Mouse (Mus musculus): ENCODE results near the gene Vac14.

DNA sequence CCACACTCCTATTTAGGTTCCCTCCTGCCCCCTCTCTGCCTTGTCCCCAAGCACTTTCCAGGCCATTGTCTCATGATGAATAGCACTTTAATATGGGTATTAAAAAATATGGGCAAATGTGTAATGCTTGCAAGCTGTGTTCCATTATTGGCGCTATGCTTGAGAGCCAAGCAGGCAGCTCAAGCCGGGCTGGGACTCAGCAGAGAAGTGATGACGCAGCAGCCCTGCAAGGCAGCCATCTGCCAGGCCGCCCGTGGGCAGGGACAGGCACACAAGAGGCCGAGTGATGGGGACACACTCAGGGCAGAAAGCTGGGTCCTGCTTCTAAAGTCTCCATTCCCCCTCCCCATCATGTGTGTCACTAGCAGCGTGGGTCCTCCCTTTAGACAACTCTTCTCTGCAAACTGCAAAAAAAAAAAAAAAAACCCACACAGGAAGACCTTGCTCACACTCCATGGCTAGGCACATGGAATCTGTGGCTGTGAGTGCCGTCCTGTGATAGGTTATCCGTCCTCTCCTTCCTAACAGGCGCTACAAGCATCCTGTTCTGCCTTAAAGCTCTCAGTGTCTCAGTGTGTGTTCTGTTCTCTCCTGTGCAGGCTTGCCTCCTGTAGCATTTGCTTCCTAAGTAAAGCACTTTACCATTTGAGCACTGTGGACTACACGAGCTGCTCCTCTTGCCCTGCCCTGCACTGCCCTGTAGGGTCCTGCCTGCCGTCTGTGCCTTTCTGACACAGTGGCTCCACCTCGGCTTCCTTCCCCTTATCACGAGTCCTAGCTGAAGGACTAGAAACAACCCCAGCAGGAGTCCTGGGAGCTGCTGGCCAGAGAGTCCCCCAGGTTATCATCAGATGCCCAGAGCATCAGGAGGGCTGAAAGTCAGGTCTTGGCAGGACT lies 87.3 kb downstream of the Vac14 start:
- no peak for TF ChIP-seq EP300 (IDR thresholded peaks at IDR 0.05; ENCODE audit: insufficient read depth, low read depth, low read length)
- no peak for TF ChIP-seq CTCF (IDR thresholded peaks at IDR 0.05; ENCODE audit: low read depth, low read length)
- no peak for TF ChIP-seq POLR2A (IDR thresholded peaks at IDR 0.05; ENCODE audit: insufficient read depth, low read length)

Data from ES-Bruce4 (cell line).